Mouse (Mus musculus): ENCODE results near the gene Wdr43.

DNA sequence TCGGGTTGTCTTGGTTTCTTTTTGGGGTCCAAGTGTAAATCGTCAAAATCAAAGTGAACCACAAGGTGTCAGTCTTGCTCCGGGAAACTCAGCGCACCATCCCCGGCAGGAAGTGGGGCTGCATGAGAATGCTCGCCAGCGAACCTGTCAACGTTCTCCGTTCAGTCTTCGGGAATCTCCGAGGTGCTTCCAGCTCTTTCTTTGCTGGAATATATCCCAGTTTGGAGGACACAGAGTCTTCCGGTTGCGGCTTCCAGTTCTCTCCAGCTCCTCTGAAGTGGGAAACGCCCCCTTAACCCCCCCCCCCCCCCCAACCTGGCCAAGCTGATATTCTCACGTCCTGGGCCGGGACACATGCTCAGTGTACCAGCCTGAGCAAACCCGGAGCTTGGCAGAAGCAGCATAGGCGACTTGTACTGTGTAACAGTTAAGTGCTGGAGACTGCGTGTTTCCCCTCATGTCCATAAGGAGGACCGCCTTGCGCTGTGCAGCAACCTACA, 47.1 kb downstream of the Wdr43 start:
- TF ChIP-seq POLR2A (IDR thresholded peaks at IDR 0.05; ENCODE audit: low read depth, low read length) (no peak), CTCF (IDR thresholded peaks at IDR 0.05; ENCODE audit: extremely low read depth, insufficient read length, insufficient replicate concordance, low read depth, low read length) (peak; percentile 83; the same call in 1 of the 2 replicates)
